Mouse (Mus musculus): ENCODE data around the gene Ccpg1.

Ccpg1 gene

GRCm38 (mm10) chr9:72996167-72996566 is 10.9 kb downstream of the Ccpg1 start:
- DNase-seq: no peak

GRCm38 (mm10) chr9:72996806-72997205 is 11.6 kb downstream of the Ccpg1 start:
- DNase-seq: no peak

DNA sequence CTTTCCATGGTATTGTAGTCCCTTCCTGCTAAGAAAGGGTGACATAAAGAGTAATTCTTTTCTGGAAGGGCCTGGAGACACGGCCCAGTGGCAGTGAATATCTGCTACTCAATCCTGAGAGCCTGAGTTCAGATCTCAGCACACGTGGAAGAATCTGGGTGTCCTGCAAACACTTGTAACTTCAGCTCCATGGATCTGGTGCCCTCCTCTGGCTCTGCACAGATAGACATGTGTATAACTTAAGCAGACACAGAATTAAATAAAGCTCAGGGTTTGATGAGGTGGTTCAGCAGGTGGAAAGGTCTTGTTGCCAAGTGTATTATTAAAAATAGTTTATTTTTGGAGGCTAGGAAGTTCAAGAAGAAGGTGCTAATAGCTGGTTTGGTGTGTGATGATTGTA is 15.3 kb downstream of the Ccpg1 start:
- no peak for DNase-seq

- DNase-seq: no peak
These were observed 16.2 kb downstream of the Ccpg1 start for GRCm38 (mm10) chr9:73001314-73002011.

GRCm38 (mm10) chr9:73002177-73002576 is 16.9 kb downstream of the Ccpg1 start:
- no peak for DNase-seq

- no peak for DNase-seq
These were observed 18.8 kb downstream of the Ccpg1 start for GRCm38 (mm10) chr9:73004076-73004475.

DNA sequence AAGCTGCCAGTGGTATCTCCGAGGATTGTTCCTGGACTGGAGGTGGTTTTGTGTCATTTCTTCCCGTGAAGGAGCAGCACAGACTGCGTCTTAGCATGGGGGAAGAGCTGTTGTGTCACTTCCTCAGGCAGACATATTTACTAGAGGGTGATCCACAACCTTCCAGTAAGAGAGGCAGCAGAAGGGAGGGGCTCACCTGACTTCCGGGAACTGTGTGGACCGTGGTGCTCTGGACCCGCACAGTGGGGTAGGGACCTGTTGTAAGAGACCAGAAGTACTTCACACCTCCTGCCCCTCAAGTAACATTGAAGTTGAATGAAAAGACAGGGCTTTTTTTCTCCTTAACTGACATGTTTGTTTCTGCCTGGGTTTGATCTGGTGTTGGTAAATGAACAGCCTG is 19.9 kb downstream of the Ccpg1 start:
- DNase-seq: no peak

GRCm38 (mm10) chr9:73006175-73006574 is 20.9 kb downstream of the Ccpg1 start:
- DNase-seq: no peak

GRCm38 (mm10) chr9:73008384-73008783 is 23.2 kb downstream of the Ccpg1 start:
- no peak for DNase-seq

DNA sequence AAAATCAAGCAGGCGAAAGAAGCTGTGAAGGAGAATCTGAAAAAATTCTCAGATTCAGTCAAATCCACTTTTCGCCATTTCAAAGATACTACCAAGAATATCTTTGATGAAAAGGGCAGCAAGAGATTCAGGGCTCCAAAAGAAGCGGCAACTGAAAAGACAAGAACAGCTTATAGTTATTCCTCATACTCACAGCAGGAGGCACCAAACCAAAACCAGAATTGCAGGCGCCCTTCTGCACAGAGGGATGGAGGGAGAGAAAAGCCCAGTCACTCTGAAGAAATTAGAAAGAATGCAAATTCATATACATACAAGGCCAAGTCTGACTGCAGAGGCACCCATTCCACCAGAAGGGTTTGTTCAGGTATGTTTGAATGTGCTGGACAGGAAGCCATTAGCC is 27.4 kb downstream of the Ccpg1 start:
- no peak for DNase-seq

DNA sequence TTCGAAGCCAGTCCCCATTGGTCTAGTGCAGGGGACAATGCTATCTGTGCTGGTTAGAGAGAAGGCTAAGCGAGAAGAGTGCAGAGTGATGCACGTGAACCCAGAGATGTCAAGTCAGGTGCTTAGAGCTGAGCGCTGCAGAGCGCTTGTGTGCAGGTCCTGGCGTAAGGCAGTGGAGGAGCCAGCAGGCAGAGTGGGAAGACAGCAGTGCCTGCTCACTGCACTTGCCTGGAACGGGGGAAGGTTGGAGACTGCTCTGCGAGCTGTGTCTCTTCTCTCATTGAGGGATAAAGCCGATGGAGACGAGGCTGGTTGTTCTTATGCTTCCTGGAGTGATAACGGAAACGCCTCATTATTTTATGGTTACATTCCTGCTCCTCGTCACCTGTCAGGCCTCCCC is 29.5 kb downstream of the Ccpg1 start:
- DNase-seq: no peak

DNA sequence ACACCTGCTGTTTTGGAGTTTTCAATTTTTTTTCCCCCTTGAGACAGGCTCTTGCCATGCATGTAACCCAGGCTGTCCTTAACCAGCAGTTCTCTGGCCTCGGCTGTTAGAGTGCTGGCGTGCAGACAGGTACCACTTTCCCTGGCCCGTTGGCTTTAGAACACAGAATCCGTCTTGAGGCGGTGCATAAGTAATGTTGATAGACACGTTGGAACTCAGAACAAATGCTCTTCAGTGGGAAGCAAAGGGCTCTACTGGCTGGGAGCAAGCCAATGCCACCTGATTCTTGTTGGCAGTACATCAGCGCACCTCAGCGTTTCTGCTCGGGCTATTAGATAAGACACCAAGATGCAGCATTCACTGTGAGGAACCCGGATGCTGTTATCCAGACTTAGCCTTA is 34.6 kb downstream of the Ccpg1 start:
- DNase-seq: no peak

DNA sequence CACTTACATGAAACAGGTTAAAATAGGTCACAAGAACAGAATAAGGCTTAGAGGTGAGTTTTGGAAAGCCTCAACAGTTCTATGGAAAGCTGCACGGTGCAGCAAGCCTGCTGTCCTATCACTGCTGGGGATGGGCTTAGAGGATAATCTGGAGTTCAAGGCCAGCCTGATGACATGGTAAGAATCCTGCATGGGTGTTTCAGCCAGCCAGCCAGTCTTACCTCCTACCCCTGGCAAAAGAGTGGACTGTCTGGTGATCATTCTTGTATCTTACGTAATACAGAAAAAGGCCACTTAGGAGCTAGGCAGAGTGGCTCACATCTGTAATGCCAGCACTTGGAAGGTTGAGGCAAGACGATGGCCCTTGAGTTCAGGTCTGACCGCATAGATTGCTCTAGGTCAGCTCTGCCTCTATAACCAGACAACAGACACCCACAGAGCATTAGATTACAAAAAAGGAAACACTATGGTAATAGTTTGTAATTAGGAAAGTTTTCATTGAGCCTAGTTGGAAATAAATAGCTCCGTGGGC is 35.4 kb downstream of the Ccpg1 start:
- no peak for DNase-seq

- DNase-seq: no peak
These were observed 40.8 kb downstream of the Ccpg1 start for GRCm38 (mm10) chr9:73025818-73026636.

DNA sequence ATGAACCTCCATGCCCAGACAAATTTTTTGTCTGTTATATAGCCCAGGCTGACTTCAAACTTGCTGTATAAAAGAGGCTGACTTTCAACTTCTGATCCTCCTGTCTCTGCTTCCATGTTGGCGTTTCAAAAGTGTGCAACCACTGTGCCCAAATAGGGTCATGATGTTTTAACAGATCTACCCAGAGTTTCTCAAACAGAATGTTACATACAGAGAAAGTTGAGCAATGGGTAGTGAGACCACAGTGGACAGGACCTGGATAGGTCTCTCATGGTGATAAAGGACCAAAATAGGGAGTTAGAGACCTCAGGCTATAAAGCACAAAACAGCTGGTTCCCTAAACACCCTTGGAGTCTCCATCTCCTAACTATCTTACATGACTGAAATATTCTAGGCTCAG is 45.2 kb downstream of the Ccpg1 start:
- no peak for DNase-seq

GRCm38 (mm10) chr9:73031421-73031820 is 46.2 kb downstream of the Ccpg1 start:
- no peak for DNase-seq

- DNase-seq: no peak
These were observed 48.2 kb downstream of the Ccpg1 start for GRCm38 (mm10) chr9:73033406-73033805.

GRCm38 (mm10) chr9:73039222-73039945 is 54.2 kb downstream of the Ccpg1 start:
- DNase-seq: peak; percentile 86 to 87

DNA sequence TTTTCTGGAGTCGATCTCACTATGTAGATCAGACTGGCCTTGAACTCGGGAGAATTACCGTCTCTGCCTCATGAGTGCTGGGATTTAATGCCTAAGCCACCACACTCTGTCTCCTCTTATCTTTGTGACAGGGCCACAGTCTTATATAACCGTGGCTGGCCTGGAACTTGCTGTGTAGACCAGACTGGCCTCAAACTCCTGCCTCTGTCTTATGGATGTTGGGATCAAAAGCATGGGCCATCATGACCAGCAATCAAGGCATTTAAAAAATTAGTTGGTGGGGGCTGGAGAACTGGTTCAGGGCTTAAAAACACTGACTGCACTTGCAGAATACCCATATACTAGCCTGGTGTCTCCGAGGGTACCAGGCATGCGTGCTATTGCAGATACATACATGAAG is 54.9 kb downstream of the Ccpg1 start, which contains the start of gene Pigb:
Pigb (minus strand) TSS at position 299 of the 400 bp plus-strand sequence.
- DNase-seq: no peak

GRCm38 (mm10) chr9:73044146-73045079 is 59.2 kb downstream of the Ccpg1 start, which contains the start of gene Rab27a:
Rab27a (plus strand) TSS chr9:73044854.
- peak; percentile 70 to 79 for DNase-seq

DNA sequence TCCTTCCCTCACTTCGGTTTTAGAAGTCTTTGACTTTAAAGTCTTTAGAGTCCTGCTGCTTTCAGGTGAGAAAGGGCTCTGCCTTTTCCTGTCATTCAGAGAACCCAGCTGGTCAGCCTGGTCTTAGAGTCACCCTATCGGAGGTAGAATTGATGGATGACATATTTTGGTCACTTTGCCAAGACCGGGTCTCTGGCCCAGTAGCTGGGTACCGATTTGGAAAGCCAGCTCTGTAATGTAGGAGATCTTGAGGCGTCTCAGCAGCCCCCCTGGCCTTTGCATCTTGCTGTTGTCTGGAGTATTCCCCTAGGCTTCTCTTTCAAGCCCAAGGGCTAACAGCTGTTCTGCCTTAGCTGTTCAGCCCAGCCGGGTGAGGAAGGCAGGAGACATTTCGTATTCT is 60.0 kb downstream of the Ccpg1 start:
- DNase-seq: peak in 1 of 2 experiments; percentile 10

DNA sequence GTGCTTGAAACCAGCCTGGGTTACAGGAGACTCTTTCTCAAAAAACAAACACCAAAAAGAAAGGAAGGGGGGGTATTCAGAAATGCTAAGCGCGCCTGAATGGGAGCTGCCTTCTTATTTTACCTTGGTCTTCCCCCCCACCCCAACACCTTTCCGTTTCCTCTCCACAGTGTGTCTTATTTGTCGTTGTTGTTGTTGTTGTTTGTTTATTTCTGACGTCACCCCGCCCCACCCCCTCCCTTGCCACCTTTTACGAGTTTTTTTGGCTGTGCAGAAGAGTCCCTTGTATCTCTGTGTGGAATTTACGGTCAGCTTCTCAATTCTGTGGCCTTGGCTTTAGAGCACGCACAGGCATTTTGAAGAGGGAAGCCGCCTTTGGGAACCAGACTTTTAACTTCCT is 60.5 kb downstream of the Ccpg1 start:
- DNase-seq: no peak
